Mouse (Mus musculus) spleen, adult 2 months (tissue): ENCODE measurements around the gene Plekhm3.

Experiments used
- CTCF ChIP-seq: fragments of 200-500 bp; IDR thresholded peaks from 2 replicates; pipeline ENCODE4 v1.5.1; 2011; ENCODE audit warnings: mild to moderate bottlenecking, inconsistent platforms; ENCODE audit not compliant: insufficient read depth, insufficient read length, insufficient replicate concordance; ENCODE audit errors: extremely low read depth
- POLR2A ChIP-seq: fragments of 200-500 bp; IDR thresholded peaks from 2 replicates; pipeline ENCODE4 v1.6.1; 2011; ENCODE audit warnings: low read depth, low read length, inconsistent platforms

DNA sequence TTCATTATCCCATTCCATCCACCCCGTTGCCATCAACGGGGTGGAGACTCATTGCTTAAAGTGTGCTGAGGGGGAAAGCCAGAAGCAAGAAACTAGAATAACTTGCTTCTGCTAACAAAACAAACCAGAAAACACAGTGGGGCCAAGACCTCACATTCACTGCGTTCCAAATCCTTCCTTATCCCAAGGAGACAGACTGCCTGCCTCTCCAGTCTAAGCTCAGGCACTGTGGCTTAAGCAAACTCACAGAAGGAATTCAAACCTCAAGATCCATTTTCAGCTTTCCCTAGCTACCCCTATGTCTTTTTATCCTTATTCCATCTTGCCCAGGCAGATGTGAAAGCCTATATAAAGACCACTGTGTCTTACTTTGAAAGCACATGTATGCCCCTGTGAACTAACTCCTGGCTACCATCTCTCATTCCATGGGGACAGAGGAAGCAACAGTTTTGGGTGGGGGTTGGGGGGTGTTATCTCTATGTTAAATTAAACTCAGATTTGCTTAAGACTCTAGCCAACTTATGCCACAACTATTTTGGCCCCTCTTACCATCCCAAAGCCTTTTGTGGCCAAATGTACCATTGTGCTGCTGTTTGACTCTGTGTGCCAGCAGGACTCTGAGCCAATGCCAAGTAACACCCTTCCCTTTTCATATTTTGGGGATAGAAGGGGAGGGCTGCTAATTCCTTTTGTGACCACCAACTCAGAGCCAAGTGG is 112.6 kb downstream of the Plekhm3 start:
- no peak for TF ChIP-seq CTCF
- no peak for TF ChIP-seq POLR2A
